Mouse (Mus musculus) liver, embryonic 12.5 days (tissue): ENCODE measurements around the gene Ccdc117. TPM values are rescaled to one million over a fixed set of nuclear protein-coding genes. Genes with fewer than 3 reads are reported as not detected.

Experiments
- ATAC-seq: fragments of 200-750 bp; cut with Nextera tagmentation; 2 replicates; pipeline ENCODE4 v1.8.0; 2017; ENCODE audit warnings: moderate number of reproducible peaks, mild to moderate bottlenecking, moderate library complexity
- H3K27ac ChIP-seq: fragments of 300-500 bp; sonication (generic); 2 replicates; pipeline ENCODE4 v1.5.1; 2016; ENCODE audit warnings: mild to moderate bottlenecking
- H3K27me3 ChIP-seq: fragments of 300-500 bp; sonication (generic); replicated peaks from 2 replicates; pipeline ENCODE4 v1.6.1; 2016; ENCODE audit warnings: mild to moderate bottlenecking, moderate library complexity
- H3K36me3 ChIP-seq: fragments of 300-500 bp; sonication (generic); 2 replicates; pipeline ENCODE4 v1.6.1; 2016; ENCODE audit warnings: mild to moderate bottlenecking, moderate library complexity
- H3K4me1 ChIP-seq: fragments of 300-500 bp; sonication (generic); 2 replicates; pipeline ENCODE4 v1.6.1; 2016
- H3K4me2 ChIP-seq: fragments of 300-500 bp; sonication (generic); 2 replicates; pipeline ENCODE4 v1.6.1; 2016; ENCODE audit warnings: mild to moderate bottlenecking, moderate library complexity
- H3K4me3 ChIP-seq: fragments of 300-500 bp; sonication (generic); 2 replicates; pipeline ENCODE4 v1.5.1; 2016; ENCODE audit warnings: mild to moderate bottlenecking, moderate library complexity
- H3K9ac ChIP-seq: fragments of 300-500 bp; sonication (generic); 2 replicates; pipeline ENCODE4 v1.6.1; 2016; ENCODE audit warnings: mild to moderate bottlenecking, moderate library complexity
- H3K9me3 ChIP-seq: fragments of 300-500 bp; sonication (generic); replicated peaks from 2 replicates; pipeline ENCODE4 v1.6.1; 2016; ENCODE audit warnings: mild to moderate bottlenecking, moderate library complexity
- WGBS: fragments of 180-500 bp; shearing (Covaris S2); methylation state at CpG from one replicate; pipeline ENCODE4 v1.1.7; 2016; ENCODE audit not compliant: insufficient replicate concordance; 5-methylcytosine and 5-hydroxymethylcytosine counted together
- polyA plus RNA-seq: library from polyadenylated mRNA; unstranded; fragments of >200 nt; fragmentation: Nextera tagmentation; extraction: Ambion mirVana; gene quantifications from 2 replicates; pipeline ENCODE4 v1.2.1, GENCODE M21; 2016

The Ccdc117 gene
- polyA plus RNA-seq, 1 experiment from 2014 or later = 19.1 TPM

DNA sequence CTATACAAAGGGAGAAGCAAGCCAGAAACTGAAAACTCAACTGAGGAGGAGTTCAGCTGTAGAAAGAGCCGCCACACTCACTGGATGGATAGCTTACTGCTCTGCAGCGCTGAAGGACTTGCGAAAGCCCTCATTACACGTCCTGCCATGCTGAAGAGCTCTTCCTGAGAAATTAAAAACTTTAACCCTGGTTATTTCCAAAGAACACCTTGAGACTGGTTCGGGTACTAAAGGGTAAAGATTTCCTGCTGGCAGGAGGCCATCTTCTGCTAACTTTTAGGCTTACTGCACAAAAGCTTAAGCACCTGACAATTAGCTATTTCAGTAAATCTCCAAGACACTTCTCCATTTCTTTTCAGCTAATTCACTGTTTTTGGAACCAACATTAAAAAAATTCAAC, 11.8 kb downstream of the Ccdc117 start:
- no peaks in the 10 kb centered on the region for H3K27me3 ChIP-seq
- no peak overlapping the region for H3K4me3 ChIP-seq
- no peak overlapping the region for H3K9ac ChIP-seq
- no peak overlapping the region for H3K27ac ChIP-seq
- peaks cover 100% of the 10 kb centered on the region for H3K36me3 ChIP-seq
- H3K4me1 ChIP-seq = peaks cover 18% of the 10 kb centered on the region
- H3K4me2 ChIP-seq = no peak overlapping the region
- ATAC-seq = no peak
- 82% methylated on average over 5 of the region's 5 CpGs for WGBS
- no peaks in the 10 kb centered on the region for H3K9me3 ChIP-seq

DNA sequence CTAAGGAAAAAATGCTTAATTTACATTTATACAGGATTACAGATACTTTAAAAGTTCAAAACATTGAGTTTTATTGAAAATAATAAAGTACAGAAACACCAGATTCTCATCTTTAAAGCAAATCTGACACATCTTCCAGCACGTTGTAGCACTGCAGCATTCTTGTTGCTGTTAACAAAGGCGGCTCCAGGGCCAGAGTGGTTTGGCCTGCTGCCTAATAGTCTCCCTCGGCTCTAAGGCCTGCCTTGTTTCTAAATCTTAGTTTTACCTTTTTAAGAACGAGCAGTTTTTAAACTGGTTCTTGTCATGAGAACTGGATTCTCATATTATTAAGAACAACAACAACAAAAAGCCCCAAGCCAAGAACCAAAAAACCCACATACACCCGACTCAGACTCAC, 13.1 kb downstream of the Ccdc117 start:
- no peak for ATAC-seq
- Histone ChIP-seq H3K4me2 (no peak overlapping the region), H3K36me3 (peaks cover 100% of the 10 kb centered on the region), H3K27ac (no peak overlapping the region), H3K4me3 (no peak overlapping the region), H3K9ac (no peak overlapping the region), H3K4me1 (peaks cover 19% of the 10 kb centered on the region), H3K9me3 (no peaks in the 10 kb centered on the region), H3K27me3 (no peaks in the 10 kb centered on the region)
- 75% methylated on average over 5 of the region's 5 CpGs for WGBS

DNA sequence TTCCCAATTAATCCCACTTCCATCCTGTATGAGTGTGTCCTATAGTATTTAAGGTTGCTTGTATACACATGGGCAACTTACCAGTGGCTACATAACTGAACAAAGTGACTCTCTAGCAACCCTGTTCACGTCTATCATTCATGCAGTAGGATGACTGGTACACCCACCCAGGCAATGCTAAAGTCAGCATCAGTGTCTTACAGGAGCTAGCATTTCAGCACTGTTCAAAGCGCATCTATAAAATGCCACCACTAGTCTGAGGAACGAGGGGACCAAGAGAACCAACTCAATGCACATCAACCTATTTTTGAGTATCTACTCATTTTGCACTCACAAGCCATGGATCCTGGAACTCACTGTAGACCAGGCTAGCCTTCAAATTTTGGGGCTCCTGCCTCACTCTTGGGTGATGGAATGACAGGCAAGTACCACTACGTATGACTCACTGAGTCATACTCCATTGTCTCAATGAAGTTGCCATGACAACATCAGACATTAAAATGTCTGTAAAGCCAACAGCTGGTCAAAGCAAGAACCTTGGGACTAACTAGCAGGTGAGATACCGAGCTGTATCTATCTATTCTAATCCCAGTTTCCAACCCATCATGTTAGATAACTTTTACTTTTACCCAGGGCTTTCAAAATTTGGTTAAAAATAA, 14.0 kb downstream of the Ccdc117 start:
- no peak overlapping the region for H3K27ac ChIP-seq
- H3K4me2 ChIP-seq = no peak overlapping the region
- H3K4me3 ChIP-seq = no peak overlapping the region
- H3K9ac ChIP-seq = no peak overlapping the region
- H3K9me3 ChIP-seq = no peaks in the 10 kb centered on the region
- H3K4me1 ChIP-seq = peaks cover 27% of the 10 kb centered on the region
- H3K36me3 ChIP-seq = peaks cover 100% of the 10 kb centered on the region
- H3K27me3 ChIP-seq = no peaks in the 10 kb centered on the region
- 74% methylated on average over 5 of the region's 5 CpGs for whole genome bisulfite sequencing
- no peak for ATAC-seq

DNA sequence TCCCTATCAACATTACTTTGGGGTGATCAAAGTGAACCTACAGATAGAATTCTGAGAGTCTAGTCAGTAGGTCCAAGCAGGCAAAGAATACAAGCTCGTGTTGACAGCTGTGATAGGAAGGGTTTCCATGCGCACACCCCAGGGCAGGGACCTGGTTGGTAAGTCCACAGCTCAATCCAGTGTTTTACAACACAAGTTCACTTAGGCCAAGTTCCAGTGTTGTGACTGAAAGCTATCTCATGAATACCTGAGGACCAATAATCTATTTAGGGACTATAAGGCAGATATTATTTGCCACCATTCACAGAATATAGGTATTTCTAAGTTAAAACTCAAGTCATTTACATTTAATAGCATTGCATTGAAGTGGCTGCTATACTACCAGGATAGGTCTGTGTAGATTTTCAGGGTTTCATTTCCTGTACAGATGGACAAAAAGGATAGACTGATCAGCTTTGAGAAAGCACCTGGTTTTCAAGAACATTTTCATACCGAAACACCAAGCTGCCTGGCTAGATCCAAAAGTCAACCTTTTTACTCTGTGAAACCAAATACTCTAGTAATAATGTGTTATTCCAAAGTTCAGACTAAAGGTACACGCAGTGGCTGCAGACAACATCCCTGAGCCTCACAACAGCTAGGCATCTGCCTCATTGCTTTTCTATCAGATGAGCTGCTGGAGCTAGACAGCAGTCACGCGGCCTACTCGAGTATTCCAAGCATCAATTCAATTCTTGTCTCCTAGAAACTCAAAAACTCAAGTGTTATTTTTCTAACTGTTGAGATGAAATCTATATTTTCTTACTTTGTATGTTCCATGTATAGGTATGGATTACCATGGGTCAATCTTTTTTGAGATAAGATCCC, 15.2 kb downstream of the Ccdc117 start:
- WGBS = 81% methylated on average over 7 of the region's 7 CpGs
- no peak overlapping the region for H3K27ac ChIP-seq
- H3K27me3 ChIP-seq = no peaks in the 10 kb centered on the region
- peaks cover 97% of the 10 kb centered on the region for H3K36me3 ChIP-seq
- H3K9ac ChIP-seq = no peak overlapping the region
- H3K9me3 ChIP-seq = no peaks in the 10 kb centered on the region
- no peak overlapping the region for H3K4me3 ChIP-seq
- peaks cover 39% of the 10 kb centered on the region for H3K4me1 ChIP-seq
- ATAC-seq = no peak
- H3K4me2 ChIP-seq = no peak overlapping the region

- Histone ChIP-seq H3K27ac (no peak overlapping the region), H3K27me3 (no peaks in the 10 kb centered on the region), H3K4me1 (peaks cover 32% of the 10 kb centered on the region), H3K4me3 (no peak overlapping the region), H3K9ac (no peak overlapping the region), H3K36me3 (peaks cover 83% of the 10 kb centered on the region), H3K4me2 (no peak overlapping the region), H3K9me3 (no peaks in the 10 kb centered on the region)
- WGBS = 75% methylated on average over 4 of the region's 4 CpGs
- ATAC-seq = no peak
Measured at GRCm38 (mm10) chr11:5525418-5525817, 16.6 kb downstream of the Ccdc117 start.

GRCm38 (mm10) chr11:5522798-5523415, 19.1 kb downstream of the Ccdc117 start:
- no peak for ATAC-seq
- Histone ChIP-seq H3K27ac (0 out of 2 replicates have a peak overlapping the region, but pooled peaks have one; percentile 92), H3K4me1 (peaks cover 33% of the 10 kb centered on the region), H3K27me3 (no peaks in the 10 kb centered on the region), H3K9ac (peak overlapping the region; percentile 96; the same call in 1 of the 2 replicates), H3K4me2 (peak overlapping the region; percentile 86), H3K4me3 (peak overlapping the region; percentile 92), H3K36me3 (peaks cover 58% of the 10 kb centered on the region), H3K9me3 (no peaks in the 10 kb centered on the region)
- 89% methylated on average over 11 of the region's 11 CpGs for WGBS

DNA sequence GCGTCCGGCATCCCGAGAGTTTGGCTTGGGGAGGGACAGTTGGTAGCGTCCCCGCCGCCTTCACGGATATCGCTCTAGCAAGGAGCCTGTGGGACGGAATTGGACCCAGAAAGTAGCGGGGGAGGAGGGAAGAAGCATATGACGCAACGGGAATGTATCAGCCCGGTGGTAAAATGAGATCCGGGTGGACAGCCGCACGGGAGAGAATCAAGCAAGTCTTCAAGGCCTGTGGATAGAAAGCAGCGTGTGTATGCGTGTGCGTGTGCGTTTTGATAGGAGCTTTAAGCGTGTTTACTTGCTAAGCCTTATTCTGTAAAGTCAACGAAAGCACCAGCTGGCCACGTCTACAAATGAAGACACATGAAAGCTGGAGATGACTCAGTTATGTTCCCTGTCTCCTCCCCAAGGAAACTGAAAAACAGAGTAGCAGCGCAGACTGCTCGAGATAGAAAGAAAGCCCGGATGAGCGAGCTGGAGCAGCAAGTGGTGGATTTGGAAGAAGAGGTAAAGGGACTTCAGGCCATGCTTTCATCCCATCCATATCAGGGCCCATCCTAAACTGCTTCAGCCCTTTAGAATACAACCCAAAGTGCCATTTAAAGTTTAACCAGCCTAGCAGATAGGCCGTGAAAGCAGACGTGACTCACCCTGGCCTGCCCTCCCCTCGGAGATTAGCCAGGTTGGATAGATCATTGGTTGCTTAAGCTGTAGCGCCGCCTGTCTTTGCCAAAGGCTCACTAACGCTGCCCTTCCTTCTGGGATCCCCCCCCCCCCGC, 20.3 kb downstream of the Ccdc117 start:
- Histone ChIP-seq H3K4me3 (peak overlapping the region; percentile 92), H3K4me2 (peak overlapping the region; percentile 86), H3K27ac (peak overlapping the region; percentile 92), H3K4me1 (peaks cover 33% of the 10 kb centered on the region), H3K36me3 (peaks cover 46% of the 10 kb centered on the region), H3K9me3 (no peaks in the 10 kb centered on the region), H3K27me3 (no peaks in the 10 kb centered on the region), H3K9ac (peak overlapping the region; percentile 96)
- WGBS = under 1% methylated on average over 34 of the region's 34 CpGs
- ATAC-seq = peak; percentile 71

DNA sequence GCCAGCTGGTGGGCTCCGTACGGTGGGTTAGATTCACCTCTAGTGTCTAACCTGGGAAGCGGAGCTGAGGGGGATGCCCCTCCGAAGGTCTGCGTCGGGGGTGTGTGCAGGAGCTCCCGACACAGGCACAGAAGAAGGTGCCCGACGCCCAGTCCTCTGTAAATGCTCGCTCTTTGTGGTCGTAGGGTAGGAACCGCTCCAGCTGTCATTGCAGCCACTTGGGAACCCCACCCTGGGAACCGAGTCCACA, 20.8 kb downstream of the Ccdc117 start:
- Histone ChIP-seq H3K4me2 (peak overlapping the region; percentile 86), H3K4me3 (peak overlapping the region; percentile 92), H3K36me3 (peaks cover 41% of the 10 kb centered on the region), H3K27ac (peak overlapping the region; percentile 92), H3K9me3 (no peaks in the 10 kb centered on the region), H3K4me1 (peaks cover 33% of the 10 kb centered on the region), H3K27me3 (no peaks in the 10 kb centered on the region), H3K9ac (peak overlapping the region; percentile 96)
- ATAC-seq = peak; percentile 31
- under 1% methylated on average over 13 of the region's 13 CpGs for WGBS

GRCm38 (mm10) chr11:5520412-5521265, 21.3 kb downstream of the Ccdc117 start, which contains the start of gene Xbp1:
TSS of gene Xbp1 (plus strand) at chr11:5520659.
- Histone ChIP-seq H3K27ac (peak within 1 kb of the TSS; percentile 92), H3K9me3 (no peaks in the 10 kb centered on the region), H3K36me3 (peaks cover 35% of the 10 kb centered on the region), H3K9ac (peak within 1 kb of the TSS; percentile 96), H3K4me3 (peak within 1 kb of the TSS; percentile 92), H3K4me2 (peak within 1 kb of the TSS; percentile 86), H3K4me1 (peaks cover 33% of the 10 kb centered on the region), H3K27me3 (no peaks in the 10 kb centered on the region)
- under 1% methylated on average over 72 of the region's 72 CpGs for WGBS
- peak; percentile 96 for ATAC-seq

GRCm38 (mm10) chr11:5519681-5520080, 22.3 kb downstream of the Ccdc117 start:
- H3K4me1 ChIP-seq = peaks cover 33% of the 10 kb centered on the region
- peak overlapping the region; percentile 96; the same call in 1 of the 2 replicates for H3K9ac ChIP-seq
- no peaks in the 10 kb centered on the region for H3K9me3 ChIP-seq
- no peak overlapping the region for H3K27ac ChIP-seq
- 77% methylated on average over 3 of the region's 3 CpGs for WGBS
- no peak for ATAC-seq
- H3K4me2 ChIP-seq = peak overlapping the region; percentile 86
- no peaks in the 10 kb centered on the region for H3K27me3 ChIP-seq
- H3K4me3 ChIP-seq = peak overlapping the region; percentile 92
- H3K36me3 ChIP-seq = peaks cover 25% of the 10 kb centered on the region

- 61% methylated on average over 6 of the region's 6 CpGs for WGBS
Measured at GRCm38 (mm10) chr11:5517346-5517745, 24.6 kb downstream of the Ccdc117 start.

More at GRCm38 (mm10) chr11:5517346-5517745, 24.6 kb downstream of the Ccdc117 start:
- Histone ChIP-seq H3K36me3 (peaks cover 2% of the 10 kb centered on the region), H3K4me3 (no peak overlapping the region), H3K4me1 (peaks cover 17% of the 10 kb centered on the region), H3K27me3 (no peaks in the 10 kb centered on the region), H3K27ac (no peak overlapping the region), H3K9me3 (no peaks in the 10 kb centered on the region), H3K9ac (no peak overlapping the region), H3K4me2 (no peak overlapping the region)
- no peak for ATAC-seq
